Mouse (Mus musculus): ENCODE measurements around the gene Keap1.
"Not testable (repeated sequence)": the region's sequence is repeated elsewhere in the genome, so short reads cannot be mapped to it uniquely, and the experiment has no call there.

Keap1 gene

GRCm38 (mm10) chr9:21238733-21239464 is at the start of gene Keap1:
TSS of gene Keap1 (minus strand) at chr9:21239361.
- DNase-seq = peak; percentile 90

- DNase-seq = no peak
These were observed 49.5 kb upstream of the Keap1 start for GRCm38 (mm10) chr9:21288404-21289336.

- DNase-seq = peak; percentile 99
These were observed 48.6 kb upstream of the Keap1 start, which contains the start of gene Kri1 for GRCm38 (mm10) chr9:21287571-21288402. TSS of gene Kri1 (minus strand) at chr9:21287969.

DNA sequence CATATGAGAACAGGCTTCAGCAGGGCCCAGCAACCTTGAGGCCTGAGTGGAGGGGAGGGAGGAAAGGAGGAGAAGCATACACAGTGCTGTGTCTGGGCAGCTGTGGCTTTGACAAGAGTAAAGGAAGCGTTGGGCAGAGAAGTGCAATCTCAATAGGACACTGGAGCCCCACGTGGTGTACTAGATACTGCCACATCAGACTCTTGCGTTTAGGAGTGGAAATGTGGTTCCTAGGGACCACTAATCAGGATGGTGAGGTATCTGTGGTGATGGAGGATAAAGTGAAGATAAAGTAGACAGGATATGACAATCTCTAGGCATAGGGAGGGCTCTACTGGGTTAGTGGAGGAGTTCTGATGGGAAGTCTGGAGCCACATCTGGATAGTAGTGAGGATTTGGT is 47.6 kb upstream of the Keap1 start:
- DNase-seq = no peak

- peak; percentile 48 for DNase-seq
These were observed 44.8 kb upstream of the Keap1 start for GRCm38 (mm10) chr9:21283994-21284393.

DNA sequence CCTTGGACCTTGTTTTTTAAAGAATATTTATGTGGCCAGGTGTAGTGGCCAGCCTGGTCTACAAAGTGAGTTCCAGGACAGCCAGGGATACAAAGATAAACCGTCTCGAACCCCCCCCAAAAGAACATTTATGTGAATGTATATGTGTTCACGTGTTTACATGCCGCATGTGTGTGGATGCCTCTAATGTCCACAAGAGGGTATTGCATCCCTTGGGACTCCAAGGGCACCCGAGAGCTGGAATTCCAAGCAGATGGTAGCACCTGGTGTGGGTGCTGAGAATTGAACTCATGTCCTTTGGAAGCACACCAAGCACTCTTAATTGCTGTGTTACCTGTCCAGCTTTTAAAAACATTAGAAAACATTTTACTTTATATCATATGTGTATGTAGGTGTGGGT is 44.4 kb upstream of the Keap1 start:
- no peak for DNase-seq

GRCm38 (mm10) chr9:21277776-21278175 is 38.6 kb upstream of the Keap1 start:
- no peak for DNase-seq

DNA sequence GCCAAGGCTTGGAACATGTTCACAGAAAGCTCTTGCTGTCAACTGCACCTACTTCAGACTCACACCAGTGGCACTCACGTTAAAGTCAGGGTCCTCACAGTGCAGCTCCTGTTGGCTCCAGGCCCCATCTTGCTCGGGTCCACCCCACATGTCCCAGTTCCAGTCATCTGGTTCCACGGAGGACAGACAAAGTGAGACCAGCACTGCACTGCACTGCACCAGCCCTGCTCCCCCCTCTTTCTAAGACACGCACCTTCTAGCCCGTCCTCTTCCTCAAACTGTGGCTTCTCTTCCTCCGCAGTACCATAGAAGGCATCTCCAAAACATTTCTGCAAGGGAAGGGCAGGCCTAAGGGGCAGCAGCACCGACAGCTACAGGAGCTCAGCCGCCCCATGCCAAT is 37.1 kb upstream of the Keap1 start:
- no peak for DNase-seq

GRCm38 (mm10) chr9:21275727-21276126 is 36.6 kb upstream of the Keap1 start:
- no peak for DNase-seq

- DNase-seq = no peak
These were observed 36.0 kb upstream of the Keap1 start for GRCm38 (mm10) chr9:21275013-21275710.

DNA sequence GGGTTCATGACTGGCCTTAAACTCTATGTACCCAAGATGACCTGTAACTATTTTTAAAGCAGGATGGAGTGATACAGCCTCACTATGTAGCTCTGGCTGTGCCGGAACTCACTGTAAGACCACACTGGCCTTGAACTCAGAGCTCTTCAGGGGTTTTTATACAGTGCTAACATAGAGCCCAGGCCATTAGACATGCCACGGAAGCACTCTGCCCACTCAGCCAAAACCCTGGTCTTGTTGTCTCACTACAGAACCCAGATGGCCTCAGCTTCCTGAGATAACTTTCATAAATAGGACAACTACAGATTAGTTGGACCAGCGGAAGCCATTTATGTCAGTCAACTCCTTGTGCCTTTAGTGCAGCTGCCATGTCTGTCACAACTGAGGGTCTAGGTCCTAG is 35.2 kb upstream of the Keap1 start:
- no peak for DNase-seq

DNA sequence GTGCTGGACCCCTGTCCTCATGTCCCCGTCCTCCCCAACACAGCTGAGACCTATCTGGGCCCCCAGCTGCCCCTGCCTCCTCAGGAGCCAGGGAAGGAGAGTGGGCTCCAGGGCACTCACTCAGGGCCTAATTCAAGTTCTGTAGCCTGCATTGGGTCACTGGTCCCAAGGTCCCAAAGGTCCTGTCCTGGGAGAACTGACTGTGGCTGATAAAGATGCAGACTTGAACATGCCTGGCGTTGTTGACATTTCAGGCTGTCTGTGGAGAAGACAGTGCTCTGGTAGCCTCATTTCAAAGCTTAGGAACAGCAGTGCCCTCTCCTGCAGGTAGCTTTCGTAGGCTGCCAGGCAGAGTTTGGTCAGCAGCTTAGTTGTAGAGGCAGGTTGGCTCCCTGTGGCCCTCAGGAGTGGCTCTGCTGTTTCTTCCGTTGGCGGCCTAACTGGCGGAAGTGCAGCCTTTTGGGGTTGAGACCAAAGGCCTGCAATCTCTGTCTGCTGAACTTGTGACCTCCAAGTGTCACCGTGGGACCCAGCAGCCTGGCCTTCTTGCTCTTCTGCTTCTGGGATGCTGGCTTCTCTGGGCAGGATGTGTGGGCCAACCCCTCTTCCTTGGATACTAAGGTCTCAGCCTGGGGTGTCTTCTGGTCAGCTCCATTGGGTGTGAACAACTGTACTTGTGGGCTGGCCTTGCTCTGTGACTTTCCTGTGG is 34.5 kb upstream of the Keap1 start:
- no peak for DNase-seq

GRCm38 (mm10) chr9:21273094-21273493 is 33.9 kb upstream of the Keap1 start:
- no peak for DNase-seq

DNA sequence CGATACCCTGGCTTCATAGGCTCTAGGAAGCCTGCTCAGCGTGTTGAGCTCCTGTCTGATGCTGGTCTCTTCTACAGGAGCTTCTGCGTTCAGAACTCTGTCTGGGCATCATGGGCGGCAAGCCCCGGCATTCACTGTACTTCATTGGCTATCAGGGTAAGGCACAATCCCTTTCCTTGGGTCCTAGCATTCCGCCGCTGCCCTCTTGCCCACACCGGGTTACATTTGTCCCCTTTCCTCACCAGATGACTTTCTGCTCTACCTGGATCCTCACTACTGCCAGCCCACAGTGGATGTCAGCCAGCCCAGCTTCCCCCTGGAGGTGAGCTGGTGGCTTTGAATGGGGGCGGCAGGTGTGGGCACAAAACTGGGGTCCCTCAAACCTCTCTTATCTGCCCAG is 33.2 kb upstream of the Keap1 start:
- DNase-seq = no peak

DNA sequence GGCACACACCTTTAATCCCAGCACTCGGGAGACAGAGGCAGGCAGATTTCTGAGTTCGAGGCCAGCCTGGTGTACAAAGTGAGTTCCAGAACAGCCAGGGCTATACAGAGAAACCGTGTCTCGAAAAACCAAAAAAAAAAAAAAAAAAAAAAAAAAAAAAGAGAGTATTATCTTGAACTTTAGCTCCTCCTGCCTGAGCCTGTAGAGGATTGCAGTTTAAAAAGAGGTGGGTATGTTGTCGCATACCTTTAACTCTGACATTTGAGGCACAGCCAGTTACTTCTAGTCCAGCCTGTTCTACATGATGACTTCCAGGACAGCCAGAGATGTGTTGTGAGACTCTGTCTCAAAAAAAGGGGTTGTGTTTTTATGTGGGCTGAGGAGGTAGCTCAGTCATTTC is 30.4 kb upstream of the Keap1 start:
- not testable (repeated sequence) for DNase-seq

GRCm38 (mm10) chr9:21268305-21268704 is 29.1 kb upstream of the Keap1 start:
- no peak for DNase-seq

DNA sequence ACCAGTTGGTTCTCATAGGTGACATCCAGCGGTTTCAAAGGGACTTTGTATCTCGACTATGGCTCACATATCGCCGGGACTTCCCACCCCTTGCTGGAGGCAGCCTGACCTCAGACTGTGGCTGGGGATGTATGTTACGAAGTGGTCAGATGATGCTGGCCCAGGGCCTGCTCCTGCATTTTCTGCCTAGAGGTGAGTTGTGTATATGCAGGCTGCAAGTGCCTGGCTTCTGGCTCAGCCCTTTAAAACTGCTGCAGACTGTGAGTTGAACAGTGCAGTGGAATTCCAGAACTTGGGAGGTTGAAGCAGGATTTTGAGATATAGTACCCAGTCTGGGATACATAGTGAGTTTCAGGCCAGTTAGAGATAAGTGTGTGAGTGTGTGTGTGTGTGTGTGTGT is 27.7 kb upstream of the Keap1 start:
- DNase-seq = no peak

- DNase-seq = peak; percentile 71
These were observed 26.4 kb upstream of the Keap1 start for GRCm38 (mm10) chr9:21265611-21266010.

GRCm38 (mm10) chr9:21265000-21265561 is 25.9 kb upstream of the Keap1 start, which contains the start of gene Atg4d:
TSS of gene Atg4d (plus strand) at chr9:21265293.
- peak; percentile 99 for DNase-seq

DNA sequence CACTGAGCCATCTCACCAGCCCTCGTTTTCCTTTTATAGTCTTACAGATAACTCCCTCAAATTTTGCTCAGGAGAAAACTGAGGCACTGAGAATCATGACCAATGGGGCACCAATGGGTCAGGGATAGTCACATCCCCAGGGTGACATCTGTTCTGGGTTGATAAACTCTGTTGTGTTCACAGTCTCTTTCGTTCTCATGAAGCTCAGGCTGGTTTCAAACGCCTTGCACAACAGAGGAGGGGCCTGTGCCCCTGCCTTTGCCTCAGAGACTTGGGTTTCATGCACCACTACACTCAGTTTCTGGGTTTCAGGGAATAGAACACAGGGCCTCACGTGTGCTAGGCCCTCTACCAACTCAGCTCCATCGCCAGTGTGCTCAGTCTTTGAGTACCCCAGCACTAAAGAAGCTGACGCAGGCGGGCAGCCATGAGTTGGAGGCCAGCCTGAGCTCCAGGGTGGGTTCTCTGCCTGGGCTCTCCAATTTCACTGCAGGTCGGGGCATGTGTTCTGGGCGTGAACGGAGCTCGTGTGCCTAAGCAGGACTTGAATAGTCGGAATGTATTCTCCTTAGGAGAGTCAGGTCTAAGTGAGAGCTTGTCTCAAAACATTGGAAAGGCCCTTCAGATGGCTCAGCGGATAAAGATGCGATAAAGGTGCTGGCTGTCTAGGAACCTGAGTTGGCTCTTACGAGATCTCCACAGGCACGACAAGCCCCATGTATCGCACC is 25.3 kb upstream of the Keap1 start:
- no peak for DNase-seq

GRCm38 (mm10) chr9:21261831-21262230 is 22.7 kb upstream of the Keap1 start:
- DNase-seq = no peak
